ENCODE assay signal across 8 mouse cellular contexts in the genomic region with DNA sequence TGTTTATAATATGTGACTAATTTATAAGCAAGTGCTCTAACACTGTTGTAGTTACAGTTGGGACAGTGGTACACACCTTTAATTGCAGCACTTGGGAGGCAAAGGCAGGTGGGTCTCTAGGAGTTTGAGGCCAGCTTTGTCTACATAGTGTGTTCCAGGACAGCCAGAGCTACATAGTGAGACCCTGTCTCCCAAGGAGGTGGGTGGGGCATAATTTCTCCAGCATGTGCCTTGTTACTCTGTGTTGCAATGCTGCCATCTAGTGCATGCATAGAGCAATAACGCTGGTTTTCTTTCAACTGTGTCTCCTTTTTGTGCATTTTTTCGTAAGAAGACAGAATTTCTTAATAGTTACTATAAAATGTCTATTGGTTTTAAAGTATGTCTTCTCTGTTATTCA. TPM values are rescaled to one million over a fixed set of nuclear protein-coding genes. Genes with fewer than 3 reads are reported as not detected.
DNase-seq lines count a peak whose midpoint lies in the region; ATAC-seq and TF ChIP-seq lines count a peak whose summit lies in the region.

No protein-coding gene starts in this region.

- no peak for TF ChIP-seq POLR2A in small intestine, adult 2 months (IDR thresholded peaks at IDR 0.05; ENCODE audit: low read depth, low read length)

- 43% methylated on average over 2 of the region's 2 CpGs for WGBS in forebrain, embryonic 13.5 days
- WGBS in hindbrain, embryonic 15.5 days: 46% methylated on average over 2 of the region's 2 CpGs
- WGBS in small intestine, adult 2 months: 37% methylated on average over 2 of the region's 2 CpGs

- no peaks in the 10 kb centered on the region for H3K27me3 ChIP-seq in forebrain, embryonic 13.5 days
- no peaks in the 10 kb centered on the region for H3K27me3 ChIP-seq in hindbrain, embryonic 15.5 days
- no peaks in the 10 kb centered on the region for H3K27me3 ChIP-seq in small intestine, adult 2 months (ENCODE audit: control insufficient read depth, insufficient read depth, low read length)

- peak; percentile 94 for ATAC-seq in forebrain, embryonic 13.5 days
- peak; percentile 80; the same call in 1 of the 2 replicates for ATAC-seq in hindbrain, embryonic 15.5 days (ENCODE audit: low FRiP score, low read depth)

- no peaks in the 10 kb centered on the region for H3K4me1 ChIP-seq in forebrain, embryonic 13.5 days
- H3K4me1 ChIP-seq in hindbrain, embryonic 15.5 days (replicated peaks): no peaks in the 10 kb centered on the region
- no peaks in the 10 kb centered on the region for H3K4me1 ChIP-seq in small intestine, adult 2 months (ENCODE audit: control insufficient read depth, insufficient read depth, insufficient read length, low read length)

- H3K9ac ChIP-seq in forebrain, embryonic 13.5 days: no peak overlapping the region
- no peak overlapping the region for H3K9ac ChIP-seq in hindbrain, embryonic 15.5 days

- H3K36me3 ChIP-seq in forebrain, embryonic 13.5 days (ENCODE audit: poor library complexity, severe bottlenecking): peaks cover 34% of the 10 kb centered on the region
- H3K36me3 ChIP-seq in hindbrain, embryonic 15.5 days: peaks cover 36% of the 10 kb centered on the region
- peaks cover 27% of the 10 kb centered on the region for H3K36me3 ChIP-seq in small intestine, adult 2 months (ENCODE audit: control insufficient read depth, insufficient read depth, low read length)

- H3K9me3 ChIP-seq in forebrain, embryonic 13.5 days (replicated peaks): no peaks in the 10 kb centered on the region
- H3K9me3 ChIP-seq in hindbrain, embryonic 15.5 days: no peaks in the 10 kb centered on the region

- no peak overlapping the region for H3K27ac ChIP-seq in forebrain, embryonic 13.5 days
- no peak overlapping the region for H3K27ac ChIP-seq in hindbrain, embryonic 15.5 days (replicated peaks)
- no peak overlapping the region for H3K27ac ChIP-seq in small intestine, adult 2 months (ENCODE audit: insufficient read depth, low read depth, low read length)

- H3K4me2 ChIP-seq in forebrain, embryonic 13.5 days: no peak overlapping the region
- H3K4me2 ChIP-seq in hindbrain, embryonic 15.5 days: no peak overlapping the region

- no peak overlapping the region for H3K4me3 ChIP-seq in forebrain, embryonic 13.5 days
- H3K4me3 ChIP-seq in hindbrain, embryonic 15.5 days: no peak overlapping the region
- H3K4me3 ChIP-seq in small intestine, adult 2 months (ENCODE audit: low read depth, low read length): no peak overlapping the region

- DNase-seq in gastrocnemius, adult 18-20 months (ENCODE audit: low spot score): peak; percentile 32
- DNase-seq in gastrocnemius, postnatal 25 days: no peak
- peak; percentile 32 for DNase-seq in c-Kit-positive CD71-negative TER-119-negative erythroid progenitor cells, embryonic 14.5 days (ENCODE audit: low read depth)
- peak; percentile 47 to 51 for DNase-seq in layer of hippocampus, postnatal 10 days (ENCODE audit: low spot score in 2 of 2)
- peak; percentile 38 for DNase-seq in lung, postnatal 25 days (ENCODE audit: low spot score)

- TF ChIP-seq CTCF in small intestine, adult 2 months (IDR thresholded peaks at IDR 0.05; ENCODE audit: extremely low read depth, insufficient read length, insufficient replicate concordance, low read depth, low read length): peak; percentile 65; the same call in 1 of the 2 replicates

RNA-seq across cellular contexts. Expression of a gene that starts 33.4 kb away (rescaled TPM):
- total RNA-seq in gastrocnemius, adult 18-20 months (2021): 10 to 100 TPM; 31.8 to 32.6 TPM
- 10 to 100 TPM; 32.4 to 37.5 TPM for total RNA-seq in gastrocnemius, postnatal 25 days (2021)
- polyA plus RNA-seq in forebrain, embryonic 13.5 days (2015; fragmentation: Nextera tagmentation; extraction: Ambion mirVana): 200 and 205 TPM in 2 replicates
- polyA plus RNA-seq in hindbrain, embryonic 15.5 days (2015; fragmentation: Nextera tagmentation; extraction: Ambion mirVana): 154 and 171 TPM in 2 replicates
- total RNA-seq in layer of hippocampus, postnatal 10 days (2021): 100 to 1,000 TPM; 166 to 181 TPM
- polyA plus RNA-seq in small intestine, adult 2 months (2012; rRNA removed): 5.6 and 13.4 TPM in 2 replicates

RNA-seq across cellular contexts. Expression of a gene that starts 47.0 kb away (rescaled TPM):
- 10 to 100 TPM; 14.5 to 15.0 TPM for total RNA-seq in gastrocnemius, adult 18-20 months (2021)
- 10 to 100 TPM; 13.1 to 13.5 TPM for total RNA-seq in gastrocnemius, postnatal 25 days (2021)
- polyA plus RNA-seq in forebrain, embryonic 13.5 days (2015; fragmentation: Nextera tagmentation; extraction: Ambion mirVana): 18.1 and 18.4 TPM in 2 replicates
- 24.9 and 25.5 TPM in 2 replicates for polyA plus RNA-seq in hindbrain, embryonic 15.5 days (2015; fragmentation: Nextera tagmentation; extraction: Ambion mirVana)
- 10 to 100 TPM; 16.3 to 16.7 TPM for total RNA-seq in layer of hippocampus, postnatal 10 days (2021)
- polyA plus RNA-seq in small intestine, adult 2 months (2012; rRNA removed): 1.3 and 2.8 TPM in 2 replicates

RNA-seq across cellular contexts. Expression of a gene that starts 47.1 kb away (rescaled TPM):
- total RNA-seq in gastrocnemius, adult 18-20 months (2021): 10 to 100 TPM; 16.9 to 18.5 TPM
- total RNA-seq in gastrocnemius, postnatal 25 days (2021): 10 to 100 TPM; 17.2 to 17.4 TPM
- 9.0 and 9.8 TPM in 2 replicates for polyA plus RNA-seq in forebrain, embryonic 13.5 days (2015; fragmentation: Nextera tagmentation; extraction: Ambion mirVana)
- polyA plus RNA-seq in hindbrain, embryonic 15.5 days (2015; fragmentation: Nextera tagmentation; extraction: Ambion mirVana): 6.3 and 6.9 TPM in 2 replicates
- 10 to 100 TPM; 30.7 to 31.1 TPM for total RNA-seq in layer of hippocampus, postnatal 10 days (2021)
- 1.2 and 3.0 TPM in 2 replicates for polyA plus RNA-seq in small intestine, adult 2 months (2012; rRNA removed)

Comparison
In these comparisons a context has a peak if more than half of its experiments do, and no peak if none do; other contexts are left out.
1. RNA of a gene that starts 33.4 kb away (total RNA-seq): 166 to 181 TPM in layer of hippocampus, postnatal 10 days; 32.4 to 37.5 TPM in gastrocnemius, postnatal 25 days and 31.8 to 32.6 TPM in gastrocnemius, adult 18-20 months; every median in the first group is over 4 times any median in the second.